ENCODE assay signal across 12 mouse cellular contexts in genomic region chr1:58971097-58971496, GRCm38 (mm10). TPM values are rescaled to one million over a fixed set of nuclear protein-coding genes. Genes with fewer than 3 reads are reported as not detected.
A peak's percentile ranks its signal among the peaks of the same experiment; 100 is the strongest.
DNase-seq lines count a peak whose midpoint lies in the region; ATAC-seq and TF ChIP-seq lines count a peak whose summit lies in the region.
"Had no signal": no experiment of that assay in that cellular context is flagged by ENCODE, and none has a peak within 500 bp of the region (broad histone marks: within the 10 kb centered on the region; RNA-seq: fewer than 3 reads in every experiment).

No protein-coding gene starts in this region.

- peak overlapping the region; percentile 26 for H3K4me3 ChIP-seq in heart, embryonic 12.5 days
- no peak overlapping the region for H3K4me3 ChIP-seq in midbrain, embryonic 14.5 days (replicated peaks; ENCODE audit: low read depth, low read length)
- no peak overlapping the region for H3K4me3 ChIP-seq in midbrain, embryonic 11.5 days (ENCODE audit: low read depth, low read length)
- no peak overlapping the region for H3K4me3 ChIP-seq in hindbrain, postnatal 0 days (ENCODE audit: low read length)
- H3K4me3 ChIP-seq in neural tube, embryonic 13.5 days = no peak overlapping the region

- no peaks in the 10 kb centered on the region for H3K36me3 ChIP-seq in heart, embryonic 12.5 days
- H3K36me3 ChIP-seq in midbrain, embryonic 14.5 days (ENCODE audit: control insufficient read depth, insufficient read depth, low read length) = no peaks in the 10 kb centered on the region
- no peaks in the 10 kb centered on the region for H3K36me3 ChIP-seq in midbrain, embryonic 11.5 days (ENCODE audit: control insufficient read depth, insufficient read depth, low read length)
- H3K36me3 ChIP-seq in hindbrain, postnatal 0 days (ENCODE audit: insufficient read depth, low read length) = no peaks in the 10 kb centered on the region
- no peaks in the 10 kb centered on the region for H3K36me3 ChIP-seq in neural tube, embryonic 13.5 days

- H3K27ac ChIP-seq in heart, embryonic 12.5 days (ENCODE audit: poor library complexity, severe bottlenecking) = no peak overlapping the region
- H3K27ac ChIP-seq in midbrain, embryonic 14.5 days (replicated peaks; ENCODE audit: low read depth, low read length) = no peak overlapping the region
- H3K27ac ChIP-seq in midbrain, embryonic 11.5 days (ENCODE audit: low read depth, low read length) = no peak overlapping the region
- no peak overlapping the region for H3K27ac ChIP-seq in hindbrain, postnatal 0 days
- H3K27ac ChIP-seq in neural tube, embryonic 13.5 days (replicated peaks) = no peak overlapping the region

- H3K4me1 ChIP-seq in heart, embryonic 12.5 days (replicated peaks) = peaks cover 42% of the 10 kb centered on the region
- H3K4me1 ChIP-seq in midbrain, embryonic 14.5 days (ENCODE audit: control insufficient read depth, insufficient read depth, low read length) = peaks cover 31% of the 10 kb centered on the region
- H3K4me1 ChIP-seq in midbrain, embryonic 11.5 days (ENCODE audit: control insufficient read depth, insufficient read depth, low read length) = peaks cover 24% of the 10 kb centered on the region
- H3K4me1 ChIP-seq in hindbrain, postnatal 0 days (ENCODE audit: insufficient read depth, low read length) = peaks cover 19% of the 10 kb centered on the region; the same call in 1 of the 2 replicates
- H3K4me1 ChIP-seq in neural tube, embryonic 13.5 days (replicated peaks) = peaks cover 58% of the 10 kb centered on the region

- WGBS in heart, embryonic 12.5 days = 71% methylated on average over 6 of the region's 6 CpGs
- WGBS in midbrain, embryonic 14.5 days = 89% methylated on average over 6 of the region's 6 CpGs
- WGBS in midbrain, embryonic 11.5 days = 86% methylated on average over 6 of the region's 6 CpGs
- 82% methylated on average over 6 of the region's 6 CpGs for WGBS in hindbrain, postnatal 0 days
- WGBS in neural tube, embryonic 13.5 days = 91% methylated on average over 6 of the region's 6 CpGs

- no peak for ATAC-seq in heart, embryonic 12.5 days (ENCODE audit: insufficient number of reproducible peaks, low FRiP score)
- no peak for ATAC-seq in midbrain, embryonic 14.5 days (ENCODE audit: low FRiP score, low TSS enrichment)
- ATAC-seq in midbrain, embryonic 11.5 days (ENCODE audit: low FRiP score) = no peak
- no peak for ATAC-seq in hindbrain, postnatal 0 days
- no peak for ATAC-seq in neural tube, embryonic 13.5 days (ENCODE audit: low read depth)
- ATAC-seq in frontal cortex, adult (ENCODE audit: low TSS enrichment) = no peak
- ATAC-seq: intestine, postnatal 0 days had no signal

- H3K9me3 ChIP-seq in heart, embryonic 12.5 days (replicated peaks) = no peaks in the 10 kb centered on the region
- H3K9me3 ChIP-seq in midbrain, embryonic 14.5 days (ENCODE audit: control insufficient read depth, low read length) = no peaks in the 10 kb centered on the region
- H3K9me3 ChIP-seq in midbrain, embryonic 11.5 days (ENCODE audit: control insufficient read depth, low read length) = no peaks in the 10 kb centered on the region
- no peaks in the 10 kb centered on the region for H3K9me3 ChIP-seq in hindbrain, postnatal 0 days (ENCODE audit: low read length)
- H3K9me3 ChIP-seq in neural tube, embryonic 13.5 days = no peaks in the 10 kb centered on the region

- DNase-seq in heart, postnatal 14 days = no peak
- no peak for DNase-seq in midbrain, embryonic 14.5 days
- no peak for DNase-seq in midbrain, embryonic 11.5 days (ENCODE audit: low spot score, missing footprints)
- DNase-seq in hindbrain, postnatal 0 days (ENCODE audit: low spot score) = no peak
- DNase-seq: gastrocnemius, postnatal 10 days; lung, adult 2 months; retina, postnatal 1 day; thymus, postnatal 36 days had no signal

- peak overlapping the region; percentile 61 for H3K4me2 ChIP-seq in heart, embryonic 12.5 days
- H3K4me2 ChIP-seq in midbrain, embryonic 14.5 days (ENCODE audit: low read length) = peak overlapping the region; percentile 67; the same call in 1 of the 2 replicates
- H3K4me2 ChIP-seq in midbrain, embryonic 11.5 days = no peak overlapping the region
- H3K4me2 ChIP-seq in hindbrain, postnatal 0 days (ENCODE audit: low read depth, low read length) = peak overlapping the region; percentile 74
- peak overlapping the region; percentile 72 for H3K4me2 ChIP-seq in neural tube, embryonic 13.5 days

- H3K9ac ChIP-seq in heart, embryonic 12.5 days = no peak overlapping the region
- H3K9ac ChIP-seq in midbrain, embryonic 14.5 days (replicated peaks; ENCODE audit: low read length) = no peak overlapping the region
- no peak overlapping the region for H3K9ac ChIP-seq in midbrain, embryonic 11.5 days (ENCODE audit: low read length)
- H3K9ac ChIP-seq in hindbrain, postnatal 0 days (replicated peaks; ENCODE audit: low read length) = no peak overlapping the region
- H3K9ac ChIP-seq in neural tube, embryonic 13.5 days = no peak overlapping the region

- no peaks in the 10 kb centered on the region for H3K27me3 ChIP-seq in heart, embryonic 12.5 days (replicated peaks)
- no peaks in the 10 kb centered on the region for H3K27me3 ChIP-seq in midbrain, embryonic 14.5 days (ENCODE audit: control insufficient read depth, insufficient read depth, low read length)
- H3K27me3 ChIP-seq in midbrain, embryonic 11.5 days (ENCODE audit: control insufficient read depth, insufficient read depth, low read length) = no peaks in the 10 kb centered on the region; the same call in 1 of the 2 replicates
- H3K27me3 ChIP-seq in hindbrain, postnatal 0 days (ENCODE audit: insufficient read depth, low read length) = no peaks in the 10 kb centered on the region
- no peaks in the 10 kb centered on the region for H3K27me3 ChIP-seq in neural tube, embryonic 13.5 days

- no peak for TF ChIP-seq CTCF in hindbrain, postnatal 0 days (IDR thresholded peaks at IDR 0.05; ENCODE audit: low read depth)

- intact Hi-C loops in heart, postnatal 14 days (cut with DNase I) = loop anchor here (5.0 kb wide), 1 partner anchor 64 kb away; no protein-coding TSS in a partner anchor

RNA-seq across cellular contexts. Expression of gene Trak2, which starts 2.1 kb away (rescaled TPM):
- polyA plus RNA-seq in heart, embryonic 12.5 days (2016; fragmentation: Nextera tagmentation; extraction: Ambion mirVana) = 44.7 and 47.8 TPM in 2 replicates
- 100 to 1,000 TPM; 154 to 179 TPM for total RNA-seq in heart, postnatal 14 days (2021)
- 15.4 and 18.2 TPM in 2 replicates for polyA plus RNA-seq in midbrain, embryonic 14.5 days (2014; fragmentation: Nextera tagmentation; extraction: Ambion mirVana)
- 11.1 and 12.5 TPM in 2 replicates for polyA plus RNA-seq in midbrain, embryonic 11.5 days (2014; fragmentation: Nextera tagmentation; extraction: Ambion mirVana)
- total RNA-seq in hindbrain, postnatal 0 days (2014; rRNA removed) = 44.7 and 72.1 TPM in 2 replicates
- 14.7 and 15.7 TPM in 2 replicates for polyA plus RNA-seq in hindbrain, postnatal 0 days (2015; fragmentation: Nextera tagmentation; extraction: Ambion mirVana)
- 15.4 and 15.9 TPM in 2 replicates for polyA plus RNA-seq in neural tube, embryonic 13.5 days (2015; fragmentation: Nextera tagmentation; extraction: Ambion mirVana)

RNA-seq across cellular contexts. Expression of gene Stradb, which starts 2.2 kb away (rescaled TPM):
- polyA plus RNA-seq in heart, embryonic 12.5 days (2016; fragmentation: Nextera tagmentation; extraction: Ambion mirVana) = 23.1 and 25.5 TPM in 2 replicates
- 10 to 100 TPM; 35.1 to 40.0 TPM for total RNA-seq in heart, postnatal 14 days (2021)
- polyA plus RNA-seq in midbrain, embryonic 14.5 days (2014; fragmentation: Nextera tagmentation; extraction: Ambion mirVana) = 101 and 115 TPM in 2 replicates
- polyA plus RNA-seq in midbrain, embryonic 11.5 days (2014; fragmentation: Nextera tagmentation; extraction: Ambion mirVana) = 35.1 and 36.9 TPM in 2 replicates
- total RNA-seq in hindbrain, postnatal 0 days (2014; rRNA removed) = 33.0 and 42.9 TPM in 2 replicates
- 85.6 and 95.5 TPM in 2 replicates for polyA plus RNA-seq in hindbrain, postnatal 0 days (2015; fragmentation: Nextera tagmentation; extraction: Ambion mirVana)
- polyA plus RNA-seq in neural tube, embryonic 13.5 days (2015; fragmentation: Nextera tagmentation; extraction: Ambion mirVana) = 72.9 and 82.3 TPM in 2 replicates
